Comparison of ENCODE assay signal across 8 mouse cellular contexts in genomic region chr7:125490947-125491735, GRCm38 (mm10). TPM values are rescaled to one million over a fixed set of nuclear protein-coding genes. Genes with fewer than 3 reads are reported as not detected.
DNase-seq lines count a peak whose midpoint lies in the region; ATAC-seq lines count a peak whose summit lies in the region.

Nsmce1 (minus strand) TSS chr7:125491596.

- no peaks in the 10 kb centered on the region for H3K36me3 ChIP-seq in hindbrain, embryonic 15.5 days

- peak within 1 kb of the TSS; percentile 50 for H3K4me3 ChIP-seq in hindbrain, embryonic 15.5 days

- peak within 1 kb of the TSS; percentile 65 for H3K9ac ChIP-seq in hindbrain, embryonic 15.5 days

- no peaks in the 10 kb centered on the region for H3K9me3 ChIP-seq in hindbrain, embryonic 15.5 days

- DNase-seq in T-cell, adult 2 months (ENCODE audit: low spot score): peak; percentile 99
- DNase-seq in cerebellum, postnatal 36 days: peak; percentile 93
- peak; percentile 95 to 98 for DNase-seq in frontal cortex, postnatal 36 days (ENCODE audit: low spot score in 2 of 2)
- DNase-seq in left cerebral cortex, adult 11 months (ENCODE audit: low spot score): peak; percentile 91
- DNase-seq in lung, postnatal 4 days: peak; percentile 96 to 97
- DNase-seq in retina, postnatal 7 days (ENCODE audit: low read depth, low spot score): peak; percentile 84
- DNase-seq in urinary bladder, adult 2 months (ENCODE audit: low spot score): peak; percentile 81

- WGBS in hindbrain, embryonic 15.5 days: under 1% methylated on average over 56 of the region's 56 CpGs

- peaks cover 25% of the 10 kb centered on the region for H3K4me1 ChIP-seq in hindbrain, embryonic 15.5 days (replicated peaks)

- H3K27ac ChIP-seq in hindbrain, embryonic 15.5 days (replicated peaks): peak within 1 kb of the TSS; percentile 89

- peak within 1 kb of the TSS; percentile 62 for H3K4me2 ChIP-seq in hindbrain, embryonic 15.5 days

- peak; percentile 99 for ATAC-seq in hindbrain, embryonic 15.5 days (ENCODE audit: low FRiP score, low read depth)

- no peaks in the 10 kb centered on the region for H3K27me3 ChIP-seq in hindbrain, embryonic 15.5 days

RNA-seq across cellular contexts. Expression of gene Nsmce1, which starts in this region (rescaled TPM):
- 89.2 and 99.4 TPM in 2 replicates for polyA plus RNA-seq in hindbrain, embryonic 15.5 days (2015; fragmentation: Nextera tagmentation; extraction: Ambion mirVana)
- 57.6 and 57.9 TPM in 2 replicates for polyA plus RNA-seq in urinary bladder, adult 2 months (2012; rRNA removed)

Comparison
In these comparisons a context has a peak if more than half of its experiments do, and no peak if none do; other contexts are left out.
1. Peak in every context shown above with its lines: DNase-seq, ATAC-seq, H3K4me3 ChIP-seq and H3K27ac ChIP-seq.